Mouse (Mus musculus): ENCODE results near the gene Hist1h2bl.

Hist1h2bl gene

DNA sequence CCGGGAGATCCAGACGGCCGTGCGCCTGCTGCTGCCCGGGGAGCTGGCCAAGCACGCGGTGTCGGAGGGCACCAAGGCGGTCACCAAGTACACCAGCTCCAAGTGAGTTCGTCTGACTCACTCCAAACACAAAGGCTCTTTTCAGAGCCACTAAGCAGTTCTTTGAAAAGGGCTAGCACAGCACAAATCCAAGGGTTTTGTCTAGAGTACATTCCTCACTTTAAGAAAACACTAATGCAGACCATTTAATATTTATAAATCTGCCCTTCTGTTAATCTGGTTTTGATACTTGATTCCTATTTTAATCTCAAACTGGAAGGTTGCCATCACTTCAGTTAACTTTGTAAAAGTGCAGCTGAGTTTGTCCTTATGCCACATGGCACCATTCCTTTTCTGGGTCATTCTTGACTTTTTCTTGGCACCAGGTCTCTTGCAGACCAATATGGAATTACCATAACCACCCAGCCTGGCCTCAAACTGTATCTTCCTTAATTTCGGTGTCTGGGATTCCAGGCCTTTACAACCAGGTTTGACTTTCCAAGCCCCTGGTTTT is 6.5 kb upstream of the Hist1h2bl start:
- no peak for DNase-seq

DNA sequence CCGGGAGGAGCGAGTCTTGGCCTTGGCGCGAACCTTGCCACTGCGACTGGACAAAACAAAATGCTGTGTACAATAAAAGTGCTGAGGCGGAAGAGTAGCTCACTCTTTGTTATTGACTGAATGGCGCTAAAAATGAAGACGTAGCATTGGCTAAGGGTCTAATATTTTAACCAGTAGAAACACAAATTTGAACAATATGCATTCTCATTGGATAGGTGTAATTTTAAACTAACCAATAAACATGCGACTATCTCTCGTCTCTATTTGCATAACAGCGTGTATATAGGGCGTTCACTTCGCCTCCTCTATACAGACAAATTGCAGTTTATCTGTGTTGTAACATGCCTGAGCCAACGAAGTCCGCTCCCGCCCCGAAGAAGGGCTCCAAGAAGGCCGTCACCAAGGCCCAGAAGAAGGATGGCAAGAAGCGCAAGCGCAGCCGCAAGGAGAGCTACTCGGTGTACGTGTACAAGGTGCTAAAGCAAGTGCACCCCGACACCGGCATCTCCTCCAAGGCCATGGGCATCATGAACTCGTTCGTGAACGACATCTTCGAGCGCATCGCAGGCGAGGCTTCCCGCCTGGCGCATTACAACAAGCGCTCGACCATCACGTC is 5.9 kb upstream of the Hist1h2bl start, which contains the start of gene Hist1h2bm:
Gene Hist1h2bm, plus strand, starts transcription at position 288 of the 616 bp plus-strand sequence.
- peak; percentile 76 for DNase-seq

DNA sequence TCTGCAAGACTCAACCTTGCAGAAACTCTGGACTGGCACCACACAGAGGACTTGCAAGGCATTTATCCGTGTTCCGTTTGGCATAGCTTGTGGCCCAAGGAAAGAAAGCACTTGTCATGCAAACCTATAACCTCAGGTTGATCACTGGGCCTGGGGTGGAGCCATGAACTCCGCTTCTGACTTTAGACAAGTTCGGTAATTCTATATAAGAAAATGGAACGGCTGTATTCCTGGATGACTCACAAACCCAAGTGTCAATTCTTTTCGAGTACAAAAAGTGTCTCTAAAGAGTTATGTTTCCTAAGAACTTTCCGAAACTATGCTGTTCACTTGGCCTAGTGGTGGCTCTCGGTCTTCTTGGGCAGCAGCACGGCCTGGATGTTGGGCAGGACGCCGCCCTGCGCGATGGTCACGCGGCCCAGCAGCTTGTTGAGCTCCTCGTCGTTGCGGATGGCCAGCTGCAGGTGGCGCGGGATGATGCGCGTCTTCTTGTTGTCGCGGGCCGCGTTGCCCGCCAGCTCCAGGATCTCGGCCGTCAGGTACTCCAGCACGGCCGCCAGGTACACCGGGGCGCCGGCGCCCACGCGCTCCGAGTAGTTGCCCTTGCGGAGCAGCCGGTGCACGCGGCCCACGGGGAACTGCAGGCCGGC is 5.3 kb upstream of the Hist1h2bl start:
- peak; percentile 20 for DNase-seq

- peak; percentile 13 for DNase-seq
Observed at GRCm38 (mm10) chr13:21718381-21719080, 2.6 kb upstream of the Hist1h2bl start.

DNA sequence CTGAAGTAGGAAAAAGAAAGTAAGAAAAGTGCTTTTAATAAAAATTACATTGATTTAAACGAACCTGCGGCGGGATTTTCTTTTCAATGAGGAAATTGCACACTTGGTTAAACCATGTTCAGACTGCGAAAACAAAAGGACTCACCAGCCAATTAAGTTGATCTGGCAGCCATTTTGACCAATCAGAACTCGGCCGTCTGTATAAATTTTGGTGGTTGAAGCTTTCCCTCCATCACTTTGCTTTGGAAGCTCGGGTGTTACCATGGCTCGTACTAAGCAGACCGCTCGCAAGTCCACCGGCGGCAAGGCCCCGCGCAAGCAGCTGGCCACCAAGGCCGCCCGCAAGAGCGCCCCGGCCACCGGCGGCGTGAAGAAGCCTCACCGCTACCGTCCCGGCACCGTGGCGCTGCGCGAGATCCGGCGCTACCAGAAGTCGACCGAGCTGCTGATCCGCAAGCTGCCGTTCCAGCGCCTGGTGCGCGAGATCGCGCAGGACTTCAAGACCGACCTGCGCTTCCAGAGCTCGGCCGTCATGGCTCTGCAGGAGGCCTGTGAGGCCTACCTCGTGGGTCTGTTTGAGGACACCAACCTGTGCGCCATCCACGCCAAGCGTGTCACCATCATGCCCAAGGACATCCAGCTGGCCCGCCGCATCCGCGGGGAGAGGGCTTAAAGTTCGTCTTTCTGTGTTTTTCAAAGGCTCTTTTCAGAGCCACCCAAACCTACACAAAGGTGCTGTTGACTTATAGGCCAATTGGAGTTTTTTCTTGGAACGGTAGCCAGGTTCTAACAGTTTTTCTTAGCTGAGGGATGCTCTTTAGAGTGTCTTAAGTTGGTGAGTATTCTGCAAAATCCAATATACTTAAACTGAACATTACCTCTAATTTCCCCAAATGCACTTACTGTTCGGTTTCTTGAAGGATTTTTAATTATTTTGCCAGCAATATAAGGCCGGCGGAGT is 1.7 kb upstream of the Hist1h2bl start, which contains the start of gene Hist1h3h:
Gene Hist1h3h, plus strand, starts transcription at position 263 of the 961 bp plus-strand sequence.
- DNase-seq, result peak; percentile 91

GRCm38 (mm10) chr13:21716540-21717391 is 823 bp upstream of the Hist1h2bl start:
- DNase-seq, result peak; percentile 44

DNA sequence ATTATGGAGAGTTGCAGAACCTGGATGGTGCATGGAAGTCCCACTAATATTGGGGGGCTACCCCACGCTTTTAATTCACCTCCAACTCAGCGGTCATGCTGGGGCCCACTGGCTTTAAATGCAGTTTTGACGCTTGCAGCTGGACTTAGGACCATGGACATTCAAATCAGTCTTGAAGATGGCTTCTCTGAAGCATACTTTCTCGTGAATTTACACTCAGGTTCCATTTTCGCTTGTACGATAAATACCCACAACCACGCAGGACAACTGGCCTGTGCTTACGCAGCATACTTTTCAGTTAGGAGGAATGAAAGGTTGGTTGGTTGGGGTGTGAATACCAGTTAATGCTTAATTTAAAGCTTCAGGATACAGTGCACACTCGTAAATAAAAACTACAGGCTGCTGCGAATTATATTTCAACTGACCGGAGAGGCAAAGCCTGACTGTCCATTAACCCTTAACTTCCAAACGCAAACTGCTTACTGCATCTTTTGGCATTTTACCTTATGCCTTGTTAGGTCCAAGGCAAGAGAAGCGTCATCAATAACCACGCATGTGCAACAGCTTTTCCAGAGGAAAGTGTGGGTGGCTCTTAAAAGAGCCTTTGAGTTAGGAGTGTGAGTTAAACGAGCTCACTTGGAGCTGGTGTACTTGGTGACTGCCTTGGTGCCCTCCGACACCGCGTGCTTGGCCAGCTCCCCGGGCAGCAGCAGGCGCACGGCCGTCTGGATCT is 646 bp downstream of the Hist1h2bl start:
- peak; percentile 12 for DNase-seq

GRCm38 (mm10) chr13:21714725-21715124 is 1.2 kb downstream of the Hist1h2bl start:
- peak; percentile 76 for DNase-seq

DNA sequence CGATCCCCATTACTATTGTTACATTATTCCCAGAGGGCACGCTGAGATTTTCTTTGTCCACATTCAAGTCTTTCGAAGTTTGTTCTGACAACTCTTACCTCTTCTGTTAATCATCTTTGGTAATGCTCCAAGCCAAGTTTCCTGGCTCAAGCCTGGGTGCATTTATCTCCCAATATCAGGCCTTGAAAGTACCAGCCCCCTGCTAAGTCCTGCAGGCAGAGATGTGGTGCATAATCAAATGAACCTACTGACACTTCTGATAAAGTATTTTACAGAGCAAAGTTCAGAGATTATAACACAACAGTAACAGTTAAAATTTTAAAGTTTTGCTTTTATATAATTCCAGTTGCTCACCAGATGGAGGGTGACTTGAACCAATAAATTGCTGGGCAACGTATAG is 4.2 kb downstream of the Hist1h2bl start:
- DNase-seq, result no peak

- peak; percentile 86 for DNase-seq
Observed at GRCm38 (mm10) chr13:21710821-21711525, 5.0 kb downstream of the Hist1h2bl start.

- DNase-seq, result peak; percentile 93
Observed at GRCm38 (mm10) chr13:21710031-21710711, 5.8 kb downstream of the Hist1h2bl start.

GRCm38 (mm10) chr13:21706669-21707068 is 9.3 kb downstream of the Hist1h2bl start:
- no peak for DNase-seq

GRCm38 (mm10) chr13:21697811-21698210 is 18.1 kb downstream of the Hist1h2bl start, which contains the start of gene Olfr1359:
Gene Olfr1359 (plus strand): TSS chr13:21698111.
- DNase-seq, result no peak

GRCm38 (mm10) chr13:21677305-21677704 is 38.6 kb downstream of the Hist1h2bl start, which contains the start of gene Olfr1360:
Gene Olfr1360 (minus strand): TSS chr13:21677405.
- no peak for DNase-seq
